Mouse (Mus musculus) midbrain, postnatal 0 days (tissue): Measurements from ENCODE around the gene 5330417H12Rik. TPM values are rescaled to one million over a fixed set of nuclear protein-coding genes. Genes with fewer than 3 reads are reported as not detected.

Experiments used
- ATAC-seq: fragments of 200-750 bp; cut with Nextera tagmentation; 2 replicates; pipeline ENCODE4 v1.8.0; 2017; ENCODE audit warnings: moderate number of reproducible peaks, mild to moderate bottlenecking, moderate TSS enrichment, moderate library complexity; ENCODE audit not compliant: low FRiP score
- DNase-seq: peaks from one replicate; pipeline ENCODE4 v3.0.0-alpha.2; 2015; ENCODE audit warnings: low spot score
- H3K27ac ChIP-seq: fragments of 300-500 bp; sonication (generic); 2 replicates; pipeline ENCODE4 v1.5.1; 2014; ENCODE audit warnings: low read depth, mild to moderate bottlenecking, low read length, mixed read lengths
- H3K27me3 ChIP-seq: fragments of 300-500 bp; sonication (generic); 2 replicates; pipeline ENCODE4 v1.6.1; 2014; ENCODE audit warnings: low read length, control low read depth, mixed read lengths; ENCODE audit not compliant: insufficient read depth
- H3K36me3 ChIP-seq: fragments of 300-500 bp; sonication (generic); 2 replicates; pipeline ENCODE4 v1.6.1; 2014; ENCODE audit warnings: low read length, control low read depth, mixed read lengths; ENCODE audit not compliant: insufficient read depth
- H3K4me1 ChIP-seq: fragments of 300-500 bp; sonication (generic); 2 replicates; pipeline ENCODE4 v1.6.1; 2014; ENCODE audit warnings: mild to moderate bottlenecking, control low read depth, antibody characterized with exemption, low read length, mixed read lengths; ENCODE audit not compliant: insufficient read depth
- H3K4me2 ChIP-seq: fragments of 300-500 bp; sonication (generic); 2 replicates; pipeline ENCODE4 v1.6.1; 2014; ENCODE audit warnings: low read depth, mild to moderate bottlenecking, low read length, mixed read lengths; ENCODE audit not compliant: poor library complexity, severe bottlenecking
- H3K4me3 ChIP-seq: fragments of 300-500 bp; sonication (generic); 2 replicates; pipeline ENCODE4 v1.5.1; 2014; ENCODE audit warnings: low read depth, mild to moderate bottlenecking, low read length, moderate library complexity
- H3K9ac ChIP-seq: fragments of 300-500 bp; sonication (generic); replicated peaks from 2 replicates; pipeline ENCODE4 v1.6.1; 2014; ENCODE audit warnings: mild to moderate bottlenecking, low read length, moderate library complexity, mixed read lengths; ENCODE audit not compliant: poor library complexity, severe bottlenecking
- H3K9me3 ChIP-seq: fragments of 300-500 bp; sonication (generic); 2 replicates; pipeline ENCODE4 v1.6.1; 2016; ENCODE audit warnings: low read length, control low read depth
- CTCF ChIP-seq: IDR thresholded peaks from 2 replicates; pipeline ENCODE4 v1.5.1; 2016; ENCODE audit warnings: antibody characterized with exemption, mild to moderate bottlenecking
- WGBS: fragments of 180-500 bp; shearing (Covaris S2); extraction: QIAGEN DNeasy Blood & Tissue Kit; methylation state at CpG from one replicate; pipeline ENCODE4 v1.1.7; 2014; 5-methylcytosine and 5-hydroxymethylcytosine counted together
- polyA plus RNA-seq: library from polyadenylated mRNA; unstranded; fragments of >200 nt; fragmentation: Nextera tagmentation; extraction: Ambion mirVana; gene quantifications from 2 replicates; pipeline ENCODE4 v1.2.1, GENCODE M21; 2015
- total RNA-seq: library from RNA; depleted of rRNA; stranded (reverse); fragments of >200 nt; gene quantifications from 2 replicates; pipeline ENCODE4 v1.2.3, GENCODE M21; 2014; rRNA removed

5330417H12Rik gene
- not detected in 2 replicates for total RNA-seq
- not detected in 2 replicates for polyA plus RNA-seq

- Histone ChIP-seq H3K27me3 (no peaks in the 10 kb centered on the region), H3K4me3 (no peak within 1 kb of the TSS), H3K4me1 (no peaks in the 10 kb centered on the region), H3K36me3 (no peaks in the 10 kb centered on the region), H3K9ac (no peak within 1 kb of the TSS), H3K9me3 (no peaks in the 10 kb centered on the region), H3K4me2 (no peak within 1 kb of the TSS), H3K27ac (no peak within 1 kb of the TSS)
- DNase-seq (no peak), ATAC-seq (no peak)
- no peak for TF ChIP-seq CTCF
- 77% methylated on average over 2 of the region's 2 CpGs for WGBS
Observed at GRCm38 (mm10) chr7:107625061-107625460, at the start of gene 5330417H12Rik. TSS of gene 5330417H12Rik (minus strand) at chr7:107625161.

GRCm38 (mm10) chr7:107668514-107668913, 43.6 kb upstream of the 5330417H12Rik start:
- Histone ChIP-seq H3K9ac (no peak overlapping the region), H3K27ac (no peak overlapping the region), H3K9me3 (no peaks in the 10 kb centered on the region), H3K36me3 (no peaks in the 10 kb centered on the region), H3K4me1 (peaks cover 7% of the 10 kb centered on the region; the same call in 1 of the 2 replicates), H3K4me3 (no peak overlapping the region), H3K27me3 (no peaks in the 10 kb centered on the region), H3K4me2 (no peak overlapping the region)
- DNase-seq (no peak), ATAC-seq (no peak)
- 89% methylated on average over 5 of the region's 5 CpGs for WGBS
- TF ChIP-seq CTCF = no peak

GRCm38 (mm10) chr7:107666262-107666902, 41.4 kb upstream of the 5330417H12Rik start:
- 49% methylated on average over 13 of the region's 13 CpGs for WGBS
- no peaks in the 10 kb centered on the region for H3K36me3 ChIP-seq
- peaks cover 7% of the 10 kb centered on the region; the same call in 1 of the 2 replicates for H3K4me1 ChIP-seq
- ATAC-seq = no peak
- no peak for TF ChIP-seq CTCF
- H3K4me2 ChIP-seq = peak overlapping the region; percentile 32
- no peak for DNase-seq
- no peak overlapping the region for H3K9ac ChIP-seq
- H3K4me3 ChIP-seq = peak overlapping the region; percentile 14
- peak overlapping the region; percentile 8; the same call in 1 of the 2 replicates for H3K27ac ChIP-seq
- no peaks in the 10 kb centered on the region for H3K9me3 ChIP-seq
- H3K27me3 ChIP-seq = no peaks in the 10 kb centered on the region

GRCm38 (mm10) chr7:107665586-107666261, 40.8 kb upstream of the 5330417H12Rik start:
- WGBS = 22% methylated on average over 9 of the region's 9 CpGs
- TF ChIP-seq CTCF = no peak
- Histone ChIP-seq H3K4me2 (peak overlapping the region; percentile 32), H3K27me3 (no peaks in the 10 kb centered on the region), H3K9ac (no peak overlapping the region), H3K36me3 (no peaks in the 10 kb centered on the region), H3K27ac (0 out of 2 replicates have a peak overlapping the region, but pooled peaks have one; percentile 26), H3K4me1 (peaks cover 7% of the 10 kb centered on the region; the same call in 1 of the 2 replicates), H3K4me3 (peak overlapping the region; percentile 14), H3K9me3 (no peaks in the 10 kb centered on the region)
- peak; percentile 43; the same call in 1 of the 2 replicates for ATAC-seq
- peak; percentile 54 for DNase-seq

GRCm38 (mm10) chr7:107665221-107665585, 40.2 kb upstream of the 5330417H12Rik start:
- Histone ChIP-seq H3K27ac (0 out of 2 replicates have a peak overlapping the region, but pooled peaks have one; percentile 26), H3K4me2 (no peak overlapping the region), H3K9ac (no peak overlapping the region), H3K4me1 (peaks cover 7% of the 10 kb centered on the region; the same call in 1 of the 2 replicates), H3K36me3 (no peaks in the 10 kb centered on the region), H3K9me3 (no peaks in the 10 kb centered on the region), H3K27me3 (no peaks in the 10 kb centered on the region), H3K4me3 (no peak overlapping the region)
- TF ChIP-seq CTCF = no peak
- 44% methylated on average over 4 of the region's 4 CpGs for WGBS
- ATAC-seq = no peak
- no peak for DNase-seq
